Mouse (Mus musculus) lung, postnatal 25 days (tissue): ENCODE data around the gene Gm38392.

ENCODE experiments used
- DNase-seq: peaks from one replicate; pipeline ENCODE4 v3.0.0; 2022; ENCODE audit warnings: low spot score

The Gm38392 gene

GRCm38 (mm10) chr3:88215553-88216004 lies 71.4 kb downstream of the Gm38392 start:
- DNase-seq: no peak

- DNase-seq: no peak
Observed at GRCm38 (mm10) chr3:88214971-88215552, 71.9 kb downstream of the Gm38392 start.

GRCm38 (mm10) chr3:88214197-88214938 lies 72.6 kb downstream of the Gm38392 start:
- DNase-seq: no peak

- DNase-seq: no peak
Observed at GRCm38 (mm10) chr3:88213019-88213418, 74.0 kb downstream of the Gm38392 start.

GRCm38 (mm10) chr3:88212356-88212755 lies 74.7 kb downstream of the Gm38392 start:
- DNase-seq: no peak

GRCm38 (mm10) chr3:88210918-88211317 lies 76.1 kb downstream of the Gm38392 start:
- DNase-seq: no peak

- DNase-seq: no peak
Observed at GRCm38 (mm10) chr3:88210121-88210520, 76.9 kb downstream of the Gm38392 start.

- no peak for DNase-seq
Observed at GRCm38 (mm10) chr3:88209306-88209705, 77.7 kb downstream of the Gm38392 start.

- no peak for DNase-seq
Observed at GRCm38 (mm10) chr3:88208226-88208720, 78.7 kb downstream of the Gm38392 start.

GRCm38 (mm10) chr3:88207451-88208100 lies 79.4 kb downstream of the Gm38392 start:
- DNase-seq: no peak

- no peak for DNase-seq
Observed at GRCm38 (mm10) chr3:88206901-88207371, 80.1 kb downstream of the Gm38392 start.

GRCm38 (mm10) chr3:88206500-88206899 lies 80.5 kb downstream of the Gm38392 start:
- DNase-seq: no peak

GRCm38 (mm10) chr3:88205563-88206491 lies 81.2 kb downstream of the Gm38392 start:
- DNase-seq: no peak

GRCm38 (mm10) chr3:88205176-88205562 lies 81.8 kb downstream of the Gm38392 start:
- DNase-seq: no peak

GRCm38 (mm10) chr3:88204751-88205150 lies 82.3 kb downstream of the Gm38392 start:
- DNase-seq: no peak

GRCm38 (mm10) chr3:88203999-88204700 lies 82.9 kb downstream of the Gm38392 start:
- DNase-seq: no peak

GRCm38 (mm10) chr3:88203456-88203855 lies 83.6 kb downstream of the Gm38392 start:
- no peak for DNase-seq

GRCm38 (mm10) chr3:88202986-88203385 lies 84.0 kb downstream of the Gm38392 start:
- DNase-seq: no peak

GRCm38 (mm10) chr3:88201640-88202039 lies 85.4 kb downstream of the Gm38392 start:
- DNase-seq: no peak

GRCm38 (mm10) chr3:88200972-88201330 lies 86.1 kb downstream of the Gm38392 start:
- DNase-seq: no peak
